Mouse (Mus musculus): ENCODE data around the gene Hist1h3h. TPM values are rescaled to one million over a fixed set of nuclear protein-coding genes. Genes with fewer than 3 reads are reported as not detected.
"Not testable (repeated sequence)": the region's sequence is repeated elsewhere in the genome, so short reads cannot be mapped to it uniquely, and the experiment has no call there.

Gene Hist1h3h
- not detected for total RNA-seq (2022)

- DNase-seq (ENCODE audit: low spot score in 2 of 2), result peak in 1 of 2 experiments; percentile 15
Observed at GRCm38 (mm10) chr13:21717397-21718357, at the start of gene Hist1h3h. Gene Hist1h3h, plus strand, starts transcription at chr13:21717659.

DNA sequence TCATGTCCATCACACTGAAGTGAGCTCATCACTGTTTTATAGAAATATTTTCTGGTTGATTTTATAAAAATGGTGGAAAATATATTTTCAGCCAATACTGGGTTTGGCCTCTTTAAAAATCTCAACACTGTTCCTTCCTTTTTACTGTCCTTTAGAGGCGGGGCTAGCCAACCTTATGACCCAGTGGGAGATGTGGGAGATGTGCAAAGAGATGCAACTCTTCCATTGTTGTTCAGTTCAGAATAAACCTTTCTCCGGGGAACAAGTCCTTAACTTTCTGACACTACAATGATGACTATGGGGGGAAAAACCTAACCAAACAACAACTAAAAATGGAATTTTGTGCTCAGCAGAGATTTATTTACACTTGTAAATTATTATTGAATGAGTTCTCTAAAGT is 40.2 kb upstream of the Hist1h3h start, which contains the start of gene Olfr1360:
Gene Olfr1360, minus strand, starts transcription at position 101 of the 400 bp plus-strand sequence.
- DNase-seq (ENCODE audit: low spot score in 2 of 2), result no peak

DNA sequence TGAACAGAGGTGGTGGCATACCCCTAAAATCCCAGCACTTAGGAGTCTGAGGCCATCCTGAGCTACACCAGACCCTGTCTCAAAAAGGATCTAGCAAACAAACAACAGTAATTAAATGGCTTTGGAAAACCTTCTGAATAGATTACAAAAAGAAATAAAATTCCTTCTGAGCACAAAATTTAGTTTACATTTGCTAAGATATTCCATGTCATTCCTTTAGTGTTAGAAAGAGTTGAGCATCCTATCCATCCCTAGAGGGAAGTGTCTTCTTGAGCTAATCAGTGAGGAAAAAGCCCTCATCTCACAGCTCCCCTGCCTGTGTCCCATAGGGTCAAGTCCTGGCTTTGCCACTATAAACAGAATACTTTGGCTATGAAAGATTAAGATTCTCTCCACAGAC is 19.6 kb upstream of the Hist1h3h start, which contains the start of gene Olfr1359:
Gene Olfr1359, plus strand, starts transcription at position 301 of the 400 bp plus-strand sequence.
- no peak for DNase-seq (ENCODE audit: low spot score in 2 of 2)

DNA sequence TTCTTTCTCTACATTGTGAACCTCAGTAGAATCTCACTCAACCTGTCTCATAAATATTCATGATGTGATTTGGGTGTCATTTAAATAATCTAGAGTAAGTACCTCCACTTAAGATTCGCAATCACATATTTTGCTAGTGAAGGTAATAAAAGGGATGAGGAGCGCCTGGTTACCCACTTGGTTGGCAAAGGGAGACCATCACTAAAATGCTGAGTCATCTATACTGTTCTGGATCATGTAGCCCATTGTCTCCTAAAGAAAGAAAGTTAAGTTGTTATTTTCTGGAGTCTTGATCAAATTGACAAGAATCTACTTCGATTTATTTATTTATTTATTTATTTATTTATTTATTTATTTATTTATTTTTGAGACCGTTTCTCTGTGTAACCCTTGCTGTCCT is 10.8 kb upstream of the Hist1h3h start:
- DNase-seq (ENCODE audit: low spot score in 2 of 2), result no peak

DNA sequence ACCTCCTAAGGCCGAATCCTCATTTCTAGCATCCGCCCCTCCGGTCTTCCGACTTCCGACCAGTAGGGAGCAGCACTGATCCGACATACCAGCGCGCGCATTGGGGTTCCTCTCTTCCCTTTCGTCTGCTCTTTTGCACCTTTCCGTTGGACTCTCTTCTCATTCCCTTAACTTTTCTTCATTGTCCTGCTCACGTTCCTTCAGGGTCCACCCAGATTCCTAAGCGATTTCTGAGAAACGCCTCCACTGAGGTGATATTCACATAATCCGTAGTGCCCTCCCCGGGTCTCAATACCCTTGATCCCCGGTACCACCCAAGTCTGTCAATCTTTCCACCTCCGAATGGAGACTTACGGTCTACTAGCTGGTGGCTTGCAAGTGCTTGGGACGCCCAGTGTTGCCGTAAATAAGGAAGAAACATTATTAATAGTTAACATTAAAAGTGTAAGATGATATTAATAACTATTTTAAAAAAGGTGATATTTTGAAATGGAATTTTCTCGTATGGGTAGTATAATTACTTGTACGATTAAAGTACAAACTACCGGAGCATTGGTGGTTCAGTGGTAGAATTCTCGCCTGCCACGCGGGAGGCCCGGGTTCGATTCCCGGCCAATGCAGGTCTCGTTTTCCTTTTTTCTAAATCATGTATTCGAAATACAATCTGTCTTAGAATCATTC is 7.3 kb upstream of the Hist1h3h start:
- DNase-seq (ENCODE audit: low spot score in 2 of 2), result peak; percentile 76 to 77

GRCm38 (mm10) chr13:21710821-21711525 is 6.5 kb upstream of the Hist1h3h start:
- peak; percentile 46 to 53 for DNase-seq (ENCODE audit: low spot score in 2 of 2)

DNA sequence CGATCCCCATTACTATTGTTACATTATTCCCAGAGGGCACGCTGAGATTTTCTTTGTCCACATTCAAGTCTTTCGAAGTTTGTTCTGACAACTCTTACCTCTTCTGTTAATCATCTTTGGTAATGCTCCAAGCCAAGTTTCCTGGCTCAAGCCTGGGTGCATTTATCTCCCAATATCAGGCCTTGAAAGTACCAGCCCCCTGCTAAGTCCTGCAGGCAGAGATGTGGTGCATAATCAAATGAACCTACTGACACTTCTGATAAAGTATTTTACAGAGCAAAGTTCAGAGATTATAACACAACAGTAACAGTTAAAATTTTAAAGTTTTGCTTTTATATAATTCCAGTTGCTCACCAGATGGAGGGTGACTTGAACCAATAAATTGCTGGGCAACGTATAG is 5.8 kb upstream of the Hist1h3h start:
- no peak for DNase-seq (ENCODE audit: low spot score in 2 of 2)

DNA sequence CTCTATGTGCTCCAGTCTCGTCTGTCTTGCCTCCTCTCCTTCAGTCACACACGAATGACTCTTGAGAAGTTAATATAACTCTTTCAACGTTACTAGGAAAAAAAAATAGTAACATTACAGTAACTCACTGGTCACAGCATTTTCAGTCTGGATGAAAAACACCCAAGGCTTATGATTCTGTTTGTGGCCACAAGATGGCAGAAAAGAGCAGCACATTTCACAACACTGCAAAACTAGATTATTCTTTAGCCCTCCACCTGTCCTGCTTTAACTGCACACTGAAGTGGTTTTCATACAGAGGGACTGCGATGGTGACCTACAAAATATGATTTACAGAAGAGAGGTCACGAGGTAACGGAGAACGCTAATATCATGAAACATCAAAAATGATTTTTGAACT is 2.7 kb upstream of the Hist1h3h start:
- peak in 1 of 2 experiments; percentile 15 for DNase-seq (ENCODE audit: low spot score in 2 of 2)

DNA sequence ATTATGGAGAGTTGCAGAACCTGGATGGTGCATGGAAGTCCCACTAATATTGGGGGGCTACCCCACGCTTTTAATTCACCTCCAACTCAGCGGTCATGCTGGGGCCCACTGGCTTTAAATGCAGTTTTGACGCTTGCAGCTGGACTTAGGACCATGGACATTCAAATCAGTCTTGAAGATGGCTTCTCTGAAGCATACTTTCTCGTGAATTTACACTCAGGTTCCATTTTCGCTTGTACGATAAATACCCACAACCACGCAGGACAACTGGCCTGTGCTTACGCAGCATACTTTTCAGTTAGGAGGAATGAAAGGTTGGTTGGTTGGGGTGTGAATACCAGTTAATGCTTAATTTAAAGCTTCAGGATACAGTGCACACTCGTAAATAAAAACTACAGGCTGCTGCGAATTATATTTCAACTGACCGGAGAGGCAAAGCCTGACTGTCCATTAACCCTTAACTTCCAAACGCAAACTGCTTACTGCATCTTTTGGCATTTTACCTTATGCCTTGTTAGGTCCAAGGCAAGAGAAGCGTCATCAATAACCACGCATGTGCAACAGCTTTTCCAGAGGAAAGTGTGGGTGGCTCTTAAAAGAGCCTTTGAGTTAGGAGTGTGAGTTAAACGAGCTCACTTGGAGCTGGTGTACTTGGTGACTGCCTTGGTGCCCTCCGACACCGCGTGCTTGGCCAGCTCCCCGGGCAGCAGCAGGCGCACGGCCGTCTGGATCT is 2.2 kb upstream of the Hist1h3h start:
- DNase-seq (ENCODE audit: low spot score in 2 of 2), result no peak

DNA sequence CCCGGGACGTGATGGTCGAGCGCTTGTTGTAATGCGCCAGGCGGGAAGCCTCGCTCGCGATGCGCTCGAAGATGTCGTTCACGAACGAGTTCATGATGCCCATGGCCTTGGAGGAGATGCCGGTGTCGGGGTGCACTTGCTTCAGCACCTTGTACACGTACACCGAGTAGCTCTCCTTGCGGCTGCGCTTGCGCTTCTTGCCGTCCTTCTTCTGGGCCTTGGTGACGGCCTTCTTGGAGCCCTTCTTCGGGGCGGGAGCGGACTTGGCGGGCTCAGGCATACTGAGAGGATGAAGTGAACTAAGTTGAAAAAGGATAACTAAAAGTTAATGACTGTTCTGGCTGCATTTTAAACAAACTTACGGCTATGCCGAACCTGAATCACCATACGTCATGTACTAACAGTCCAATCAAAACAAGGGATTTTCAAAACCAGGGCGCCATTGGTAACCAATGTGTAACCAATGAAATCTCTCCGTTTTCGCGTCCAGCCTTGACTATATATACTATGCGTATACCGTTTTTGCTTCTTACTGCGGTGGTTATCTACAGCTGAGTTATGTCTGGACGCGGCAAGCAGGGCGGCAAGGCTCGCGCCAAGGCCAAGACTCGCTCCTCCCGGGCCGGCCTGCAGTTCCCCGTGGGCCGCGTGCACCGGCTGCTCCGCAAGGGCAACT is 1.5 kb upstream of the Hist1h3h start, which contains the start of the genes Hist1h2bl and Hist1h2ai:
Gene Hist1h2bl, minus strand, starts transcription at position 280 of the 676 bp plus-strand sequence.
Gene Hist1h2ai, plus strand, starts transcription at position 559 of the 676 bp plus-strand sequence.
- DNase-seq (ENCODE audit: low spot score in 2 of 2), result peak; percentile 10 to 15

- not testable (repeated sequence) for DNase-seq (ENCODE audit: low spot score in 2 of 2)
Observed at GRCm38 (mm10) chr13:21716540-21717391, 693 bp upstream of the Hist1h3h start.

DNA sequence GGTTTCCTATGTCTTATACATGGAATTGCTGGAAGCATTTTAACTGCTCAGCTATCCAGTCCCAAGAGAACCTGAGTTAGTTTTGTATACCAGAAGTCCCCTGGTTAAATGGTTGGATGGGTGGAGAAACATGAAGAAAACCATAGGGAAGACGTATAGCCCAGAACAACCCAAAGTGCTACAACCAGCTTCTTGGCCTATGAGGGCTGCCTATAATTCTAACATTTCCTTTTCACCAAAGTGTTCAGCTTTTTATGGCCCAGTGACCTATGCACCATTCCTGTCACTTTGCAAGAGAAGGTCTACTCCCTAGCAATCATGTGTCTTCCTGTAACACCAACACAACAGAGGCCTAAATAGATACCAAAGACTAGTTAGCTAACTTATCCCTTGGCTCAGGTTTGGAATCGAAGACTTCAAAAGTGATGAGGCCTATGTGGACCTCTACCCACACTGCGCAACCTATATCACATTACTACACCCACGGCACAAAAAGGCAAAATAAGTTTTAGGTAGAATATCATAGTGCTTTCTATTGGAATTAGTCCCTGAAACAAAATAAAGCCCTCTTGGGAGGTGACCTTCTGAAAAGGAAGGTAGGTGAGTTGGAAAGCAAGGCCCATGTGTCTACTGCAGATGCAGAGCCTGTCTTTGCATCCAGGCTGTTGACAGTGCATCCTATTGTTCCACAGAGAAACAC is 1.1 kb downstream of the Hist1h3h start:
- no peak for DNase-seq (ENCODE audit: low spot score in 2 of 2)

DNA sequence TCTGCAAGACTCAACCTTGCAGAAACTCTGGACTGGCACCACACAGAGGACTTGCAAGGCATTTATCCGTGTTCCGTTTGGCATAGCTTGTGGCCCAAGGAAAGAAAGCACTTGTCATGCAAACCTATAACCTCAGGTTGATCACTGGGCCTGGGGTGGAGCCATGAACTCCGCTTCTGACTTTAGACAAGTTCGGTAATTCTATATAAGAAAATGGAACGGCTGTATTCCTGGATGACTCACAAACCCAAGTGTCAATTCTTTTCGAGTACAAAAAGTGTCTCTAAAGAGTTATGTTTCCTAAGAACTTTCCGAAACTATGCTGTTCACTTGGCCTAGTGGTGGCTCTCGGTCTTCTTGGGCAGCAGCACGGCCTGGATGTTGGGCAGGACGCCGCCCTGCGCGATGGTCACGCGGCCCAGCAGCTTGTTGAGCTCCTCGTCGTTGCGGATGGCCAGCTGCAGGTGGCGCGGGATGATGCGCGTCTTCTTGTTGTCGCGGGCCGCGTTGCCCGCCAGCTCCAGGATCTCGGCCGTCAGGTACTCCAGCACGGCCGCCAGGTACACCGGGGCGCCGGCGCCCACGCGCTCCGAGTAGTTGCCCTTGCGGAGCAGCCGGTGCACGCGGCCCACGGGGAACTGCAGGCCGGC is 3.8 kb downstream of the Hist1h3h start:
- not testable (repeated sequence) for DNase-seq (ENCODE audit: low spot score in 2 of 2)

GRCm38 (mm10) chr13:21721757-21722372 is 4.4 kb downstream of the Hist1h3h start, which contains the start of gene Hist1h2bm:
Gene Hist1h2bm, plus strand, starts transcription at chr13:21722044.
- not testable (repeated sequence) for DNase-seq (ENCODE audit: low spot score in 2 of 2)

- no peak for DNase-seq (ENCODE audit: low spot score in 2 of 2)
Observed at GRCm38 (mm10) chr13:21722373-21722925, 5.0 kb downstream of the Hist1h3h start.

- no peak for DNase-seq (ENCODE audit: low spot score in 2 of 2)
Observed at GRCm38 (mm10) chr13:21722993-21723836, 5.8 kb downstream of the Hist1h3h start.
